Mouse (Mus musculus) neural tube, embryonic 12.5 days (tissue): ENCODE results near the gene Sh3gl3. TPM values are rescaled to one million over a fixed set of nuclear protein-coding genes. Genes with fewer than 3 reads are reported as not detected.
"Not testable (repeated sequence)": the region's sequence is repeated elsewhere in the genome, so short reads cannot be mapped to it uniquely, and the experiment has no call there.

Experiments used
- ATAC-seq: fragments of 200-750 bp; cut with Nextera tagmentation; 2 replicates; pipeline ENCODE4 v1.8.0; 2017; ENCODE audit warnings: low read depth, mild to moderate bottlenecking, moderate TSS enrichment, moderate library complexity; ENCODE audit not compliant: low FRiP score
- H3K27ac ChIP-seq: fragments of 300-500 bp; sonication (generic); 2 replicates; pipeline ENCODE4 v1.5.1; 2016
- H3K27me3 ChIP-seq: fragments of 300-500 bp; sonication (generic); replicated peaks from 2 replicates; pipeline ENCODE4 v1.6.1; 2016; ENCODE audit warnings: mild to moderate bottlenecking
- H3K36me3 ChIP-seq: fragments of 300-500 bp; sonication (generic); 2 replicates; pipeline ENCODE4 v1.6.1; 2016; ENCODE audit warnings: mild to moderate bottlenecking
- H3K4me1 ChIP-seq: fragments of 300-500 bp; sonication (generic); 2 replicates; pipeline ENCODE4 v1.6.1; 2016
- H3K4me2 ChIP-seq: fragments of 300-500 bp; sonication (generic); replicated peaks from 2 replicates; pipeline ENCODE4 v1.6.1; 2016; ENCODE audit warnings: mild to moderate bottlenecking
- H3K4me3 ChIP-seq: fragments of 300-500 bp; sonication (generic); 2 replicates; pipeline ENCODE4 v1.5.1; 2016
- H3K9ac ChIP-seq: fragments of 300-500 bp; sonication (generic); 2 replicates; pipeline ENCODE4 v1.6.1; 2016; ENCODE audit warnings: mild to moderate bottlenecking
- H3K9me3 ChIP-seq: fragments of 300-500 bp; sonication (generic); 2 replicates; pipeline ENCODE4 v1.6.1; 2016; ENCODE audit warnings: mild to moderate bottlenecking
- WGBS: fragments of 180-500 bp; shearing (Covaris S2); methylation state at CpG from one replicate; pipeline ENCODE4 v1.1.7; 2016; 5-methylcytosine and 5-hydroxymethylcytosine counted together
- polyA plus RNA-seq: library from polyadenylated mRNA; unstranded; fragments of >200 nt; fragmentation: Nextera tagmentation; extraction: Ambion mirVana; gene quantifications from 2 replicates; pipeline ENCODE4 v1.2.1, GENCODE M21; 2016

The Sh3gl3 gene
- polyA plus RNA-seq, 1 experiment from 2014 or later: 36.7 TPM

DNA sequence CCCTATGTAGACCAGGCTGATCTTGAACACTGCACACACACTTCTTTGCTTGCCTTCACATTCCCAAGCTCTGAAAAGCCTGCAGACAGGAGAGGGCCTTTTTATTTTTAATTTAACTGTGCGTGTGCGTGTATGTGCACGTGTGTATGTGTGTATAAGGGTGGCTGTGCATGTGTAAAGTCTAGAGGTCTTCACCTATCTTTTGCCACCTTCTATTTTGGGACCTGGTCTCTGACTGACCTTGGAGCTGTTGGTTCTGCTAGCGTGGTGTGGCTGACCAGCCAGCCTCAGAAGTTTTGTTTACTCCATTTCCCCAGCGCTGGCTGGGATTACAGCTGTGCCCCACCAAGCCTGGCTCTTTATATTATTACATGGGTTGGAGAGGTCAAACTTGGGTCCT is 98.1 kb downstream of the Sh3gl3 start:
- Histone ChIP-seq H3K9me3 (no peaks in the 10 kb centered on the region), H3K36me3 (no peaks in the 10 kb centered on the region), H3K27me3 (no peaks in the 10 kb centered on the region), H3K27ac (no peak overlapping the region), H3K4me2 (no peak overlapping the region), H3K4me1 (no peaks in the 10 kb centered on the region), H3K9ac (no peak overlapping the region), H3K4me3 (no peak overlapping the region)
- 83% methylated on average over 5 of the region's 5 CpGs for WGBS
- ATAC-seq: no peak

DNA sequence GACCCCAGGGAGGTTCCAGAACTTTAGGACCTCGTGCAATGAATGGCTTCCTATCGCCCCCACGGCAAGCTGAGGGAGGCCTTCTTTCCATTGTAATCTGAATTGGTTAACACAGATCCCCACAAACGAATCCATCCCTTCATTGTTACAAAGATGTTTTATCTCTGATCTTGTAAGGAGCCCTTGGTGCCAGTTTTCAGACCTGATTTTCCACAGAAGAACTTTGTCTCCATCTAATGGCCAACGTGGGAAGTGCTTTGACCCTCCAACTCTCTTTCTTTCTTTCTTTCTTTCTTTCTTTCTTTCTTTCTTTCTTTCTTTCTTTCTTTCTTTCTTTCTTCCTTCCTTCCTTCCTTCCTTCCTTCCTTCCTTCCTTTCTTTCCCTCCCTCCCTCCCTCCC is 99.2 kb downstream of the Sh3gl3 start:
- not testable (repeated sequence) for H3K4me1 ChIP-seq, H3K4me3 ChIP-seq, H3K27ac ChIP-seq, H3K4me2 ChIP-seq, H3K9me3 ChIP-seq, H3K9ac ChIP-seq, H3K27me3 ChIP-seq, H3K36me3 ChIP-seq, ATAC-seq
- WGBS: 36% methylated on average over 5 of the region's 5 CpGs

DNA sequence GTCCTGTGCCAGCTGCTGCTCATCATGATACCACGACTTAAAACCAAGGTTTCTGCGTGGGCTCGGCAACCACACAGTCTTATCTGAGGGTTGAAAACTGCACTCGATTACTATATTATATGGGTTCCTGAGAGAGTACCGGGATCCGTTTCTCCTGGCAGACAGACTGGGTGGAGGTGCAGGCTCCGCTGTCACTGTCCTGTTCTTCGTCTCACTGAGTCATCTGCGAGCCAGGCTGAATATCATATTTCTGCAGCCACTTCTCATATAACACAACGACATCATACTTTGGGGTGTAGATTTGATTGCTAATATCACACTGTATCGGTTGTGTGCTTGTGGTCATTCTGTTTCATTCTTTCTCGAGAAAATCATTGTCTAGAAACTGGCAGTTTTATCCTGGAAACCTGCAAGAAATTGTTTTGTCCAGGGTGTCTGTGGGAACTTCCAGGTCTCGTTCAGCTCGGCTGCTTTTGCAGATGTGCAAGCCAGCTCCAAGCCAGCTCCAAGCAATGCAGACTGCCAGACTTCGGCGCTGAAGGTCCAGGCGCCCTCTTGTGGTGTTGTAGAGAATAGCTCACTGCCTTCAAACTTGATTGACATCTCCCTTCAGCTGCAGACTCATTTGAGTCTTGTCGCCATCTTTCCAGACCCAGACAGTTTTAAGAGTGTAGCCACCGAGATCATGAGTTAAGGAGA is 100.5 kb downstream of the Sh3gl3 start:
- Histone ChIP-seq H3K36me3 (no peaks in the 10 kb centered on the region), H3K9me3 (no peaks in the 10 kb centered on the region), H3K4me3 (no peak overlapping the region), H3K4me1 (no peaks in the 10 kb centered on the region), H3K9ac (no peak overlapping the region), H3K4me2 (no peak overlapping the region), H3K27me3 (no peaks in the 10 kb centered on the region), H3K27ac (no peak overlapping the region)
- no peak for ATAC-seq
- 57% methylated on average over 19 of the region's 19 CpGs for WGBS

DNA sequence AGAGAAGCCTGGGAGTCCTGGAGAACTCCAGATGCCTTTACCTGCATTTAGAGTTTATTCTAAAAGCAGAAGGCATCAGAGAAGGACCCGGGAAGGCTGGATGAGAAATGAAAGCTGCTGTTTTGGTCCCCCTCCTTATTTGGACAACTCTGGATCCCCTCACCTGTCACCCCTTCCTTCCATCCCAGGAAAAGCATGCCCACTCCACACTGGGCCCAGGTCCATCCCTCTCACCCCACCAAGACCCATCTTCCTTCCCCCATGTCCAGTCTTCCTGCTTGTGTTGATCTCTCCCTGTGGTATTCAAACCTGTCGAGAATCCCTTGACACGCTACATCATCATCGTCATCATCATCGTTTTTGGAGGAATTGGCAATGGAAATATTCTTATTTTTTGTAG is 101.3 kb downstream of the Sh3gl3 start:
- Histone ChIP-seq H3K9me3 (no peaks in the 10 kb centered on the region), H3K27ac (no peak overlapping the region), H3K4me1 (no peaks in the 10 kb centered on the region), H3K9ac (no peak overlapping the region), H3K4me3 (no peak overlapping the region), H3K36me3 (no peaks in the 10 kb centered on the region), H3K27me3 (no peaks in the 10 kb centered on the region), H3K4me2 (no peak overlapping the region)
- WGBS: 93% methylated on average over 5 of the region's 5 CpGs
- ATAC-seq: no peak

DNA sequence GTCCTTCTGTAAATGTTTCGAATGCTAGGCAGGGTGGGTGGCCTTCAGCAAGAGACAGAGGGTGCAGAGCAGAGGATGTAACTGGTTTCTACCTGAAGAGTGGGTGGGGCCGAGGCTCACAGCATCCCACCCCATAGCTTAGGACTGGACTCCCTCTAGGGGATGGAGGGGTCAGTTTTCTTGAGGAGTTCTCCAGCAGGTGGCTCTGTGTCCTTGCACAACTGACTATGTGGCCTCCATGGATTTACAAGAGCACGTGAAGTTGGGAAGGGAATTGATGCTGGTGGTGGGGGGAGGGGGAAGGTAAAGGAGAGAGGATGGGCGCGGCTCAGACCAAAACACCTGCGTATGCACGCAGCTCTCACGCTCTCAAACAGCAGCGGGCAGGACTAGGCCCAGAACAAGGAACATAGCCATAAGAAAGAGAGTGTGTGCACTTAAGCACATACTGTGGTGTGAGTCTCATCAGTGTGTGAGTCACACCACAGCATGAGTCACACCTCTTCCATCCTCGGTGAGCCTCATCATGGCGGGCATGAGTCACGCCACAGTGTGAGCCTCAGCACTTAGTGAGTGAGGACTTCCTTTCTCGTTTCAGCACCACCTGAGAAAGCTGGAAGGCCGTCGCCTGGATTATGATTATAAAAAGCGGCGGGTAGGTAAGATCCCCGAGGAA is 102.0 kb downstream of the Sh3gl3 start:
- ATAC-seq: no peak
- 75% methylated on average over 18 of the region's 18 CpGs for WGBS
- Histone ChIP-seq H3K4me2 (no peak overlapping the region), H3K9me3 (no peaks in the 10 kb centered on the region), H3K9ac (no peak overlapping the region), H3K27me3 (no peaks in the 10 kb centered on the region), H3K4me3 (no peak overlapping the region), H3K27ac (no peak overlapping the region), H3K4me1 (no peaks in the 10 kb centered on the region), H3K36me3 (no peaks in the 10 kb centered on the region)

DNA sequence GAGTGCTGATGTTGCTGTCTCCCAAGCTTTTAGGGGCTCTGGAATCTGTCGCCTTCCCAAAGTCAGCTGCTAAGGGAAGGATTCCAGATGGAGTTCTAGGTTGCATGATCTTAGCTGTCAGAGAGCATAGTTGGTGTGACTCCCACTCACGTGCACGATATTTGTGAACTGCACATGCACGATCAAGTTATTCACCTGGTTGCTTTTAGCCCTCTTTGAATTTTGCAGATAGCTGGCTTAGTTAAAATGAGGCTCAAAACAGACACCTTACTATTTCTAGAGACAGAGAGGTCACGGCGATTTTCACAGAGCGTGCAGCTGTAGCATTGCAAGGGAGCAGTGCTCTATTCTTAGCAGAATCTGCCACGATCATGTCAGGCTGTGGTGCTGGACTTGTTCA is 108.4 kb downstream of the Sh3gl3 start:
- Histone ChIP-seq H3K27me3 (no peaks in the 10 kb centered on the region), H3K27ac (no peak overlapping the region), H3K4me2 (no peak overlapping the region), H3K4me3 (no peak overlapping the region), H3K9me3 (no peaks in the 10 kb centered on the region), H3K9ac (no peak overlapping the region), H3K36me3 (no peaks in the 10 kb centered on the region), H3K4me1 (no peaks in the 10 kb centered on the region)
- WGBS: 89% methylated on average over 8 of the region's 8 CpGs
- no peak for ATAC-seq

DNA sequence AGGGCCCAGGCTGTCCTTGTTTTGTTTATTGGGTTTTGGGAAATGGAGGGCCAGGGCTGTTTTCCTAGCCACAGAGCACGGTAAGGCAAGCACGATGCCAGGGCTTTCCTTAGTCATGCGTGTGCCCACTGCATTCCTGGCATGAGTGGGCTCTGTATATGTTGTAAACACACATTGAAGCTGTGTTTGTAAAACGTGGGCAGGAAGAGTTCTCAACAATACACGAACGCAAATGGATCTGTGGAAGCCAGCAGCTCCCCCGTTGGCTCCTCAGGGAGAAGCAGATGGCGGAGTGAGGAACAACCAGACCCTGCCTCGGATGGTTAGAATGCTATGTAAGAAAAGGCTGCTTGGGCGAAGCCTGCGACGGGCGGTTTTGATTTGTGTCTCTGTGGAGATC is 108.8 kb downstream of the Sh3gl3 start:
- H3K27ac ChIP-seq: no peak overlapping the region
- H3K9me3 ChIP-seq: 0 out of 2 replicates have a peak, but pooled peaks cover 3% of the 10 kb centered on the region
- H3K4me3 ChIP-seq: no peak overlapping the region
- no peak for ATAC-seq
- no peak overlapping the region for H3K4me2 ChIP-seq
- H3K9ac ChIP-seq: no peak overlapping the region
- H3K27me3 ChIP-seq: no peaks in the 10 kb centered on the region
- H3K4me1 ChIP-seq: no peaks in the 10 kb centered on the region
- H3K36me3 ChIP-seq: no peaks in the 10 kb centered on the region
- WGBS: 85% methylated on average over 13 of the region's 13 CpGs

DNA sequence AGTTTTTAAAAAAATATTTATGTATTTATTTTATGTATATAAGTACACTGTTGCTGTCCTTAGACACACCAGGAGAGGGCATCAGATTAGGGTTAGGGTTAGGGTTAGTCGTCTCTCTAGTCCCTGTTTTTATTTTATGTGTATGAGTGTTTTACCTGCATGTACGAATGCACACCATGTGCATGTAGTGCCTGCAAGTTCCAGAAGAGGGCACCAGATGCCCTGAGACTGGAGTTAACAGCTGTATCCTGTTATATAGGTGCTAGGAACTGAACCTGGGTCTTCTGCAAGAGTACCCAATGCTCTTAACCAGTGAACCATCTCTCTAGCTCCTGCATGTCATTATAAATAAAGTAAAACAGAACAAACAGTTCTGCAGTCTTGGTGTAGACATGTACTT is 113.6 kb downstream of the Sh3gl3 start:
- 0 out of 2 replicates have a peak, but pooled peaks cover 6% of the 10 kb centered on the region for H3K9me3 ChIP-seq
- H3K27ac ChIP-seq: no peak overlapping the region
- WGBS: 88% methylated on average over 2 of the region's 2 CpGs
- H3K4me1 ChIP-seq: no peaks in the 10 kb centered on the region
- ATAC-seq: no peak
- no peak overlapping the region for H3K4me3 ChIP-seq
- no peaks in the 10 kb centered on the region for H3K27me3 ChIP-seq
- no peaks in the 10 kb centered on the region for H3K36me3 ChIP-seq
- no peak overlapping the region for H3K9ac ChIP-seq
- no peak overlapping the region for H3K4me2 ChIP-seq

DNA sequence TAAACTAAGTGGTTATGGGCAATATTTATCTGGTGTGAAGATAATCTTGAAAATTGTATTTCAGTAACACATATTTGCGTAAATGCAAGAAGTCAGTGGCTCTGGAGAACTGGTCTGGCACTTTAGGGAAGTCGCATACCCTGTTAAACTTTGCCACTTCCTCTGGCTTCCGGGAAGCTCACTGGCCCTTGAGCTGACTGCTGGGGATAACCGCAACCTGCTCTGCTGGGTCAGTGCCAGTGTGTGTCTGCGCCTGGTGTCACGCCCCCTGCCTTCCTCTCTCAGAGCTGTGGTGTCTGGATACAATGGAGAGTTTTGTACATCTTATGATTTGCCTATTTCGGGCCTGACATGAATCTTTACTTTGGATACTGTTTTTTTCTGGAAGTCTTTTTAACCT is 119.8 kb downstream of the Sh3gl3 start:
- ATAC-seq: no peak
- H3K9ac ChIP-seq: no peak overlapping the region
- H3K27ac ChIP-seq: no peak overlapping the region
- no peaks in the 10 kb centered on the region for H3K4me1 ChIP-seq
- H3K27me3 ChIP-seq: no peaks in the 10 kb centered on the region
- WGBS: 84% methylated on average over 7 of the region's 7 CpGs
- no peak overlapping the region for H3K4me2 ChIP-seq
- H3K36me3 ChIP-seq: no peaks in the 10 kb centered on the region
- H3K9me3 ChIP-seq: no peaks in the 10 kb centered on the region
- no peak overlapping the region for H3K4me3 ChIP-seq

DNA sequence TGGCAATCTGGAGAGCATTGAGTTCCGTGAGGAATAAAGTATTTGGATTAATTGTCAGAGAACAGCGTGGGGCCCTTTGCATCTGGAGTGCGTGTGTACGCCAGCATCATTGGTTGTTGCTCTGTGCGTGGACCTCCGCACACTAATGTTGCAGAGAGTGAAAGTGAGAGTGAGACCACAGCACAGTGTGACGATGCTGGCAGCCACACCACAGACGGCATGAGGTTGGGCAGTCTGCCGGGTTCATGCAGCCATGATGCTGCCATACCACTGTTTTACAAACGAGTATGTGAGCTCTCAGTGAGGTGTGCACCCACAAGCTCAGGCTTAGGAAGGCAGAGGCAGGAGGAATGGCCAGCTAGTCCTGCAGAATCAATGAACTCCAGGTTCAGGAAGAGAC is 120.4 kb downstream of the Sh3gl3 start:
- no peak overlapping the region for H3K9ac ChIP-seq
- H3K4me2 ChIP-seq: no peak overlapping the region
- H3K9me3 ChIP-seq: no peaks in the 10 kb centered on the region
- no peaks in the 10 kb centered on the region for H3K36me3 ChIP-seq
- no peak overlapping the region for H3K27ac ChIP-seq
- WGBS: 78% methylated on average over 10 of the region's 10 CpGs
- no peaks in the 10 kb centered on the region for H3K27me3 ChIP-seq
- no peaks in the 10 kb centered on the region for H3K4me1 ChIP-seq
- ATAC-seq: no peak
- H3K4me3 ChIP-seq: no peak overlapping the region

DNA sequence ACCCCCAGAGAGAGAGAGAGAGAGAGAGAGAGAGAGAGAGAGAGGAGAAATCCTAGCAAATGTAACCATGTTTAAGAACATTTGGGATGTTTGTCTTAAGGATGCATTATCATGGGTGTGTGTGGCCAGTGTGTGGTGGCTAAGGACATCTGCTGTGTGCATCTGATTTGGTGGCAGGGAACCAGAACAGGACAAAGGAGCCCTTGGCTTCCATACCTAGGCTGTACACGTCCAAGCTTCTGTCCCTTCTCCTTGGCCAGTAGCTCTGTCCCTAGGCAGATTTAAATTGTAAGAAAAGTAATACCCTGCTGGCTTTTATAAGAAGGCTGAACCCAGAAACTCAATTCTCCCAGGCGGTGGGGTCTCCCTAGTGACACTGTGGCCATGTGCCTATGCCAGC is 121.0 kb downstream of the Sh3gl3 start:
- no peak for ATAC-seq
- H3K4me1 ChIP-seq: no peaks in the 10 kb centered on the region
- no peaks in the 10 kb centered on the region for H3K9me3 ChIP-seq
- H3K27ac ChIP-seq: no peak overlapping the region
- no peak overlapping the region for H3K9ac ChIP-seq
- WGBS: 83% methylated on average over 2 of the region's 2 CpGs
- no peaks in the 10 kb centered on the region for H3K36me3 ChIP-seq
- no peaks in the 10 kb centered on the region for H3K27me3 ChIP-seq
- H3K4me2 ChIP-seq: no peak overlapping the region
- H3K4me3 ChIP-seq: no peak overlapping the region

DNA sequence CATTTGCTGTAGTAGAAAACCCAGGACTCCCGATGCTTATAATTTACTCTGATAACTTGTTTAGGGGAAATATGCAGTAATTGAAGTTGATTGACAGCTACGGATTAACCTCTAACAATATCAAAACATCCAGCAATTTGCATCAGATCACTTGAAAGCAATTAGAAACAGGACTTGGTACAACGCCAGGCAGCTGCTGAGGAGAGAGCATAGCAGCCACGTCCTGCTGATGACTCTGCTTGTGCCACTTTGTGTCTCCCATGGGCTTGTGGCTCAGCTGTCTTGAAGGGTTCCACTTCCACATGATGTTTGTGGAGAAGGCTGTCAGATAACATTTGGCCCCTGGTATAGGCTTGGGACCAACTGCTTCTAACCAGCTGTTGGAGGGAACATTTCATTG is 134.8 kb downstream of the Sh3gl3 start:
- ATAC-seq: no peak; the same call in 1 of the 2 replicates
- no peak overlapping the region for H3K4me3 ChIP-seq
- no peaks in the 10 kb centered on the region for H3K4me1 ChIP-seq
- no peak overlapping the region for H3K9ac ChIP-seq
- H3K27ac ChIP-seq: no peak overlapping the region
- no peaks in the 10 kb centered on the region for H3K36me3 ChIP-seq
- H3K4me2 ChIP-seq: no peak overlapping the region
- no peaks in the 10 kb centered on the region for H3K9me3 ChIP-seq
- 89% methylated on average over 4 of the region's 4 CpGs for WGBS
- no peaks in the 10 kb centered on the region for H3K27me3 ChIP-seq

DNA sequence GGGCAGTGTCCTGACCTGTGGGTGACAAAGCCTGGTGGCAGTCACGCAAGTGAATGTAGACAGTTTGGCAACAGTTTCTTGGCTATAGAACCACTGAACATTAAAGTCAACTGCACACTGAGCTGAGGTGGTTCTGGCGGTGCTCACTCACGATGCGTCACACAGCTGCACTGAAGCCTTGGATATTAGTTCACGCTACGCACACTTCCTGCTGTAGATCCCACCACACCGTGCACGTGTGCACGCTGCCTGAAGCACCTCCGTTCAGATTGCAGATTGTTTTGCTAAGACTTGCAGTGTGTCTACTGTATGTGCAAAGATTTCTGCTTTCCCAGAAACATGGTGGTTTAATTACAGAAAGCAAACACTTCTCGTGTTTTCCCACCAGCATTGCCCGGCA is 144.9 kb downstream of the Sh3gl3 start:
- no peaks in the 10 kb centered on the region for H3K27me3 ChIP-seq
- no peaks in the 10 kb centered on the region for H3K9me3 ChIP-seq
- no peak overlapping the region for H3K9ac ChIP-seq
- WGBS: 88% methylated on average over 12 of the region's 12 CpGs
- no peak overlapping the region for H3K27ac ChIP-seq
- no peaks in the 10 kb centered on the region for H3K4me1 ChIP-seq
- no peak for ATAC-seq
- no peak overlapping the region for H3K4me2 ChIP-seq
- no peak overlapping the region for H3K4me3 ChIP-seq
- no peaks in the 10 kb centered on the region for H3K36me3 ChIP-seq
